In genomic region chr4:53187071-53187470, GRCm38 (mm10) we compare ENCODE assay signal across 9 mouse cellular contexts. TPM values are rescaled to one million over a fixed set of nuclear protein-coding genes. Genes with fewer than 3 reads are reported as not detected.
DNase-seq lines count a peak whose midpoint lies in the region; ATAC-seq and TF ChIP-seq lines count a peak whose summit lies in the region.
"Had no signal": no experiment of that assay in that cellular context is flagged by ENCODE, and none has a peak within 500 bp of the region (broad histone marks: within the 10 kb centered on the region; RNA-seq: fewer than 3 reads in every experiment).

No protein-coding gene starts in this region.

- TF ChIP-seq RAD21 in CH12.LX (IDR thresholded peaks at IDR 0.05; ENCODE audit: low read depth, low read length), result no peak

- no peak for ATAC-seq in hindbrain, embryonic 11.5 days (ENCODE audit: low FRiP score)
- ATAC-seq in hematopoietic stem cell, adult 5-6 weeks (replicated peaks in 1 of 2; ENCODE audit: insufficient read depth in 1 of 2, low FRiP score in 2 of 2, low TSS enrichment in 1 of 2, low read depth in 1 of 2, poor library complexity in 2 of 2, severe bottlenecking in 2 of 2), result peak; percentile 96 to 97
- peak; percentile 41; the same call in 1 of the 2 replicates for ATAC-seq in liver, postnatal 0 days

- no peak for TF ChIP-seq CTCF in CH12.LX (conservative IDR thresholded peaks at IDR 0.05 in 1 of 2, IDR thresholded peaks at IDR 0.05 in 1 of 2; ENCODE audit: low read depth in 2 of 2, low read length in 2 of 2)
- TF ChIP-seq CTCF in liver, postnatal 0 days (IDR thresholded peaks at IDR 0.05; ENCODE audit: low read depth), result no peak

- no peak overlapping the region for H3K4me3 ChIP-seq in hindbrain, embryonic 10.5 days
- no peak overlapping the region for H3K4me3 ChIP-seq in hindbrain, embryonic 11.5 days (ENCODE audit: low read depth, low read length)
- no peak overlapping the region for H3K4me3 ChIP-seq in CH12.LX (replicated peaks in 1 of 3; ENCODE audit: low read depth in 2 of 3, low read length in 2 of 3, poor library complexity in 1 of 3)
- no peak overlapping the region for H3K4me3 ChIP-seq in liver, postnatal 0 days (ENCODE audit: low read depth, low read length)

- H3K36me3 ChIP-seq in hindbrain, embryonic 10.5 days, result no peaks in the 10 kb centered on the region
- H3K36me3 ChIP-seq in hindbrain, embryonic 11.5 days (ENCODE audit: control insufficient read depth, insufficient read depth, low read length), result no peaks in the 10 kb centered on the region
- H3K36me3 ChIP-seq in CH12.LX (replicated peaks in 1 of 2; ENCODE audit: control insufficient read depth in 1 of 2, insufficient read depth in 1 of 2, low read length in 1 of 2), result no peaks in the 10 kb centered on the region
- no peaks in the 10 kb centered on the region for H3K36me3 ChIP-seq in liver, postnatal 0 days (replicated peaks; ENCODE audit: insufficient read depth, low read length)
- H3K36me3 ChIP-seq: G1E had no signal

- dilution Hi-C loops in CH12.LX (cut with MboI; ENCODE audit: extremely low pct_ligation_motif_present, extremely low pct_unique_long_range_greater_than_20kb, low sequenced_read_pairs), result no loop called here

- 0 out of 2 replicates have a peak, but pooled peaks cover 9% of the 10 kb centered on the region for H3K4me1 ChIP-seq in hindbrain, embryonic 10.5 days (replicated peaks)
- no peaks in the 10 kb centered on the region for H3K4me1 ChIP-seq in hindbrain, embryonic 11.5 days (replicated peaks; ENCODE audit: control insufficient read depth, insufficient read depth, low read length)
- peaks cover 0 to 13% of the 10 kb centered on the region in 2 experiments; a peak in 2 of 4 replicates for H3K4me1 ChIP-seq in CH12.LX (ENCODE audit: control insufficient read depth in 1 of 2, insufficient read depth in 2 of 2)
- no peaks in the 10 kb centered on the region; the same call in 1 of the 2 replicates for H3K4me1 ChIP-seq in liver, postnatal 0 days (ENCODE audit: insufficient read depth)

- no peaks in the 10 kb centered on the region for H3K79me2 ChIP-seq in CH12.LX (replicated peaks; ENCODE audit: control insufficient read depth, extremely low read depth, insufficient read depth, poor library complexity, severe bottlenecking)

- no peak for TF ChIP-seq EP300 in CH12.LX (IDR thresholded peaks at IDR 0.05; ENCODE audit: low read length)
- 0 out of 2 replicates have a peak, but pooled peaks have one; percentile 19 for TF ChIP-seq EP300 in liver, postnatal 0 days (IDR thresholded peaks at IDR 0.05; ENCODE audit: low read depth)

- no peak overlapping the region for H3K9ac ChIP-seq in hindbrain, embryonic 11.5 days (ENCODE audit: low read depth, low read length)
- no peak overlapping the region for H3K9ac ChIP-seq in CH12.LX (ENCODE audit: insufficient read depth, low read depth)
- H3K9ac ChIP-seq in liver, postnatal 0 days (replicated peaks), result no peak overlapping the region

- in situ Hi-C loops in CH12.LX (cut with MboI; ENCODE audit: low pct_ligation_motif_present, low pct_unique_long_range_greater_than_20kb, low sequenced_read_pairs), result no loop called here

- no peaks in the 10 kb centered on the region for H3K9me3 ChIP-seq in hindbrain, embryonic 10.5 days
- H3K9me3 ChIP-seq in hindbrain, embryonic 11.5 days (ENCODE audit: control insufficient read depth, low read length), result no peaks in the 10 kb centered on the region
- H3K9me3 ChIP-seq in CH12.LX (replicated peaks; ENCODE audit: low read length), result no peaks in the 10 kb centered on the region
- no peaks in the 10 kb centered on the region for H3K9me3 ChIP-seq in liver, postnatal 0 days (ENCODE audit: low read length)

- TF ChIP-seq POLR2A in CH12.LX (IDR thresholded peaks at IDR 0.05; ENCODE audit: low read depth, low read length), result no peak

- peak; percentile 11 for DNase-seq in hindbrain, embryonic 10.5 days (ENCODE audit: low spot score)
- no peak for DNase-seq in hindbrain, embryonic 11.5 days (ENCODE audit: low spot score)
- DNase-seq in CH12.LX (ENCODE audit: extremely low read depth), result peak; percentile 20
- DNase-seq in embryo, embryonic 9.5 days (ENCODE audit: extremely low spot score), result peak; percentile 18
- DNase-seq in liver, postnatal 0 days, result no peak
- peak; percentile 30 to 47 for DNase-seq in thymus, postnatal 10 days (ENCODE audit: low spot score in 2 of 2)
- no peak for DNase-seq in urinary bladder, postnatal 36 days (ENCODE audit: low spot score in 2 of 2)

- H3K27me3 ChIP-seq in hindbrain, embryonic 10.5 days (ENCODE audit: insufficient read depth, poor library complexity, severe bottlenecking), result no peaks in the 10 kb centered on the region
- H3K27me3 ChIP-seq in hindbrain, embryonic 11.5 days (ENCODE audit: control insufficient read depth, insufficient read depth, low read length), result no peaks in the 10 kb centered on the region
- H3K27me3 ChIP-seq in CH12.LX (replicated peaks), result no peaks in the 10 kb centered on the region
- no peaks in the 10 kb centered on the region for H3K27me3 ChIP-seq in liver, postnatal 0 days (ENCODE audit: insufficient read depth, low read length)

- H3K4me2 ChIP-seq in hindbrain, embryonic 11.5 days (replicated peaks; ENCODE audit: low read depth, low read length), result no peak overlapping the region
- H3K4me2 ChIP-seq in CH12.LX (ENCODE audit: insufficient read depth, low read depth, poor library complexity, severe bottlenecking), result no peak overlapping the region; the same call in 1 of the 2 replicates
- 0 out of 2 replicates have a peak overlapping the region, but pooled peaks have one; percentile 23 for H3K4me2 ChIP-seq in liver, postnatal 0 days (ENCODE audit: low read depth, low read length)

- 57% methylated on average over 4 of the region's 4 CpGs for WGBS in hindbrain, embryonic 10.5 days
- 48% methylated on average over 4 of the region's 4 CpGs for WGBS in hindbrain, embryonic 11.5 days
- WGBS in liver, postnatal 0 days (ENCODE audit: insufficient replicate concordance), result 22% methylated on average over 4 of the region's 4 CpGs

- peak overlapping the region; percentile 56 for H3K27ac ChIP-seq in hindbrain, embryonic 10.5 days
- no peak overlapping the region for H3K27ac ChIP-seq in hindbrain, embryonic 11.5 days (ENCODE audit: low read depth, low read length)
- H3K27ac ChIP-seq in CH12.LX (ENCODE audit: insufficient read depth, low read depth), result no peak overlapping the region
- peak overlapping the region; percentile 34; the same call in 1 of the 2 replicates for H3K27ac ChIP-seq in liver, postnatal 0 days (ENCODE audit: low read depth)

TF ChIP-seq in CH12.LX, 34 proteins besides CTCF, POLR2A, EP300 and RAD21:
- TF ChIP-seq ZNF384 (IDR thresholded peaks at IDR 0.05; ENCODE audit: low read depth, low read length) (no peak), USF2 (conservative IDR thresholded peaks at IDR 0.05; ENCODE audit: low read depth, low read length) (no peak), NELFE (IDR thresholded peaks at IDR 0.05; ENCODE audit: low read depth, low read length) (no peak), SIN3A (IDR thresholded peaks at IDR 0.05; ENCODE audit: low read length) (no peak), GABPA (IDR thresholded peaks at IDR 0.05; ENCODE audit: insufficient replicate concordance, low read depth, low read length) (no peak), MYC (IDR thresholded peaks at IDR 0.05; ENCODE audit: low read depth, low read length) (no peak), E2F4 (IDR thresholded peaks at IDR 0.05; ENCODE audit: insufficient replicate concordance, low read depth, low read length) (no peak), POLR2AphosphoS2 (IDR thresholded peaks at IDR 0.05; ENCODE audit: low read depth, low read length) (no peak), MAZ (IDR thresholded peaks at IDR 0.05; ENCODE audit: low read depth, low read length) (no peak), NRF1 (IDR thresholded peaks at IDR 0.05; ENCODE audit: low read depth, low read length) (no peak), BHLHE40 (IDR thresholded peaks at IDR 0.05; ENCODE audit: low read depth, low read length) (no peak), JUND (conservative IDR thresholded peaks at IDR 0.05; ENCODE audit: low read depth, low read length) (no peak)

RNA-seq across cellular contexts. Expression of gene Abca1, which starts 27.4 kb away (rescaled TPM):
- polyA plus RNA-seq in hindbrain, embryonic 10.5 days (2016; fragmentation: Nextera tagmentation; extraction: Ambion mirVana), result 2.7 and 3.6 TPM in 2 replicates
- 6.1 and 7.5 TPM in 2 replicates for polyA plus RNA-seq in hindbrain, embryonic 11.5 days (2014; fragmentation: Nextera tagmentation; extraction: Ambion mirVana)
- total RNA-seq in CH12.LX (2012; rRNA removed) (0.08 and 0.13 TPM in 2 replicates), CH12.LX (2014; rRNA removed) (0.35 and 0.46 TPM in 2 replicates)
- 0.46 and 0.55 TPM in 2 replicates for polyA plus RNA-seq in CH12.LX (2012; ENCODE audit: insufficient read length, low read depth)
- total RNA-seq in hematopoietic stem cell, adult 5-6 weeks (2017), result 14.6 and 22.5 TPM in 2 replicates
- polyA plus RNA-seq in liver, postnatal 0 days (2015; fragmentation: Nextera tagmentation; extraction: Ambion mirVana), result 9.9 and 11.0 TPM in 2 replicates

Comparison
In these comparisons a context has a peak if more than half of its experiments do, and no peak if none do; other contexts are left out.
1. DNase-seq: peak in hindbrain, embryonic 10.5 days (single experiment), CH12.LX (single experiment), embryo, embryonic 9.5 days (single experiment) and thymus, postnatal 10 days (2 of 2); none in hindbrain, embryonic 11.5 days (single experiment), liver, postnatal 0 days (single experiment) and urinary bladder, postnatal 36 days (0 of 2).
2. H3K27ac ChIP-seq: peak in hindbrain, embryonic 10.5 days (single experiment) and liver, postnatal 0 days (single experiment); none in hindbrain, embryonic 11.5 days (single experiment) and CH12.LX (single experiment).